Mouse (Mus musculus): ENCODE measurements around the gene Otub2.

- TF ChIP-seq CTCF (IDR thresholded peaks at IDR 0.05; ENCODE audit: borderline replicate concordance, extremely low read depth, insufficient read depth, insufficient read length) (no peak), POLR2A (IDR thresholded peaks at IDR 0.05; ENCODE audit: borderline replicate concordance, extremely low read depth, insufficient read depth, insufficient read length, poor library complexity, severe bottlenecking) (no peak)
Observed at GRCm38 (mm10) chr12:103368777-103369176, 19.7 kb upstream of the Otub2 start.
